Mouse (Mus musculus): ENCODE data around the gene Emc9.

DNA sequence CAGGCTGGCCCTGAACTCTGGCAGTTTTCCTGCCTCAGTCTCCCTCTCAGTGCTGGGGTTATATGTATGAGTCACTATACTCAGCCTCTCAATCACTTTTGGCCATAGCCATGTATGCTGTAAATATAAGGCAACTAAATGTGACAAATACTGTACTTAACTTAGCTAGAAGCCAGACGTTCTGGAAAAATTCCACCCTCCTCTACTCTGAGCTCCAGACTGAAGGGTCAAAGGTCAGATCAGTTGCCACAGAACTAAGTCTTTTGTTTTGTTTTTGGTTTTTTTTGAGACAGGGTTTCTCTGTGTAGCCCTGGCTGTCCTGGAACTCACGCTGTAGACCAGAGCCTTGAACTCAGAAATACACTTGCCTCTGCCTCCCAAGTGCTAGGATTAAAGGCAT lies 30.8 kb upstream of the Emc9 start:
- TF ChIP-seq POLR2A (IDR thresholded peaks at IDR 0.05; ENCODE audit: borderline replicate concordance, extremely low read depth, insufficient read depth, insufficient read length, poor library complexity, severe bottlenecking) (no peak), CTCF (IDR thresholded peaks at IDR 0.05; ENCODE audit: borderline replicate concordance, extremely low read depth, insufficient read depth, insufficient read length) (no peak)
